Mouse (Mus musculus) hindbrain, embryonic 11.5 days (tissue): ENCODE data around the gene Tbx19. TPM values are rescaled to one million over a fixed set of nuclear protein-coding genes. Genes with fewer than 3 reads are reported as not detected.

Source experiments
- ATAC-seq: fragments of 200-750 bp; cut with Nextera tagmentation; 2 replicates; pipeline ENCODE4 v1.8.0; 2017; ENCODE audit warnings: mild to moderate bottlenecking, moderate TSS enrichment, moderate library complexity; ENCODE audit not compliant: low FRiP score
- DNase-seq: peaks from one replicate; pipeline ENCODE4 v3.0.0-alpha.2; 2015; ENCODE audit warnings: low spot score
- H3K27ac ChIP-seq: fragments of 300-500 bp; sonication (generic); 2 replicates; pipeline ENCODE4 v1.5.1; 2014; ENCODE audit warnings: mild to moderate bottlenecking, low read depth, low read length
- H3K27me3 ChIP-seq: fragments of 300-500 bp; sonication (generic); 2 replicates; pipeline ENCODE4 v1.6.1; 2014; ENCODE audit warnings: mild to moderate bottlenecking, low read length, moderate library complexity, mixed read lengths; ENCODE audit not compliant: control insufficient read depth, insufficient read depth
- H3K36me3 ChIP-seq: fragments of 300-500 bp; sonication (generic); 2 replicates; pipeline ENCODE4 v1.6.1; 2014; ENCODE audit warnings: mild to moderate bottlenecking, low read length, moderate library complexity, mixed read lengths; ENCODE audit not compliant: control insufficient read depth, insufficient read depth
- H3K4me1 ChIP-seq: fragments of 300-500 bp; sonication (generic); replicated peaks from 2 replicates; pipeline ENCODE4 v1.6.1; 2014; ENCODE audit warnings: low read length, mixed read lengths; ENCODE audit not compliant: control insufficient read depth, insufficient read depth
- H3K4me2 ChIP-seq: fragments of 300-500 bp; sonication (generic); replicated peaks from 2 replicates; pipeline ENCODE4 v1.6.1; 2014; ENCODE audit warnings: mild to moderate bottlenecking, low read depth, low read length
- H3K4me3 ChIP-seq: fragments of 300-500 bp; sonication (generic); 2 replicates; pipeline ENCODE4 v1.5.1; 2014; ENCODE audit warnings: low read depth, low read length
- H3K9ac ChIP-seq: fragments of 300-500 bp; sonication (generic); 2 replicates; pipeline ENCODE4 v1.6.1; 2014; ENCODE audit warnings: low read depth, low read length
- H3K9me3 ChIP-seq: fragments of 300-500 bp; sonication (generic); 2 replicates; pipeline ENCODE4 v1.6.1; 2016; ENCODE audit warnings: low read length; ENCODE audit not compliant: control insufficient read depth
- WGBS: fragments of 180-500 bp; shearing (Covaris S2); extraction: QIAGEN DNeasy Blood & Tissue Kit; methylation state at CpG from one replicate; pipeline ENCODE4 v1.1.7; 2014; 5-methylcytosine and 5-hydroxymethylcytosine counted together
- polyA plus RNA-seq: library from polyadenylated mRNA; unstranded; fragments of >200 nt; fragmentation: Nextera tagmentation; extraction: Ambion mirVana; gene quantifications from 2 replicates; pipeline ENCODE4 v1.2.1, GENCODE M21; 2014

Gene Tbx19
- polyA plus RNA-seq, 1 experiment from 2014 or later, result not detected

DNA sequence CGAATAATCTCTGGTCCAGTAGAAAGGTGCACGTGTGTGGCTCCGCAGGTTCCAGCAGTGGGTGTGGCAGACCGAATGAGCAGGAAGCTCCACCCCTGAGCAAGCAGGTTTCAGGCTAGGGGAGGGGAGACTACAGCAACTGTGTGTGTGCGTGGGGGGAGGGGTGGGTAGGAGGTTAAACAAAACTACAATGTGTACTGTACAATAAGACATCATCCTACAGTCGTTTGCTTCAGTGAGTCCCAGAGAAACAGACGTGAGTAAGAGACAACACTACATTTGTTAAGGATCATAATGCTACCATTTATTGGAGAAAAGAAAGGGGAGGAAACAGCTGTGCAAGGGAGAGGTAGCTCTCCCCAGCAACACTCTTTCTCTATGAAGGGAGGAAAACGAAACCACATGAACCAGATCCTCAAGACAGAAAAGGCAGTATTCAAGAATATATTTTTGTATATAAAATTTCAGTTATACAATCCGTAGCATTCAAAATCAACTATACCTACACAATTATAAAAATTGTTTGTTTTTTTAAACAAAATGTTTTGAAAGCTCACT lies 13.6 kb upstream of the Tbx19 start:
- Histone ChIP-seq H3K27ac (no peak overlapping the region), H3K4me2 (no peak overlapping the region), H3K4me1 (no peaks in the 10 kb centered on the region), H3K4me3 (no peak overlapping the region), H3K27me3 (no peaks in the 10 kb centered on the region), H3K9me3 (no peaks in the 10 kb centered on the region), H3K36me3 (no peaks in the 10 kb centered on the region), H3K9ac (no peak overlapping the region)
- ATAC-seq (no peak), DNase-seq (no peak)
- 65% methylated on average over 5 of the region's 9 CpGs for WGBS

DNA sequence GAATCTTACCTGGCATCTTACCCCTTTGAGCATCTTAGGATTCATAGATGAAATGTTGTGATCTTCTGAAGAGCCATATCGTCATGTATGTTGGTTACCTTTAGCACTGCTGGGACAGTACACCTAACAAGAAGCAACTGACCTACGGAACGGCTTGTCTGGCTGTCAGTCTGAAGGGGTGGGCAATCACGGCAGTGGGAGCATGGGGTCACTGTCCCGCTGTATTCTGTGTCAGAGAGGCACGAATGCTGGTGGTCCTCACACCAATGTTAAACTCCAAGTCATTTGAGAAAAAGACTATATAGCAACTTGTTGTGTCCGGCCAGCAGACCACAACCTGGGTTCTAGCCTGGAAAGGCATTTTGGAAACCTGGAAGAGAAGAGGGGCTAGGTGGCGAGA lies 10.7 kb upstream of the Tbx19 start:
- H3K36me3 ChIP-seq, result no peaks in the 10 kb centered on the region
- H3K9ac ChIP-seq, result no peak overlapping the region
- H3K4me3 ChIP-seq, result no peak overlapping the region
- no peak overlapping the region for H3K4me2 ChIP-seq
- no peak overlapping the region for H3K27ac ChIP-seq
- no peaks in the 10 kb centered on the region for H3K27me3 ChIP-seq
- H3K9me3 ChIP-seq, result no peaks in the 10 kb centered on the region
- WGBS, result 84% methylated on average over 7 of the region's 8 CpGs
- ATAC-seq (no peak), DNase-seq (no peak)
- H3K4me1 ChIP-seq, result no peaks in the 10 kb centered on the region

DNA sequence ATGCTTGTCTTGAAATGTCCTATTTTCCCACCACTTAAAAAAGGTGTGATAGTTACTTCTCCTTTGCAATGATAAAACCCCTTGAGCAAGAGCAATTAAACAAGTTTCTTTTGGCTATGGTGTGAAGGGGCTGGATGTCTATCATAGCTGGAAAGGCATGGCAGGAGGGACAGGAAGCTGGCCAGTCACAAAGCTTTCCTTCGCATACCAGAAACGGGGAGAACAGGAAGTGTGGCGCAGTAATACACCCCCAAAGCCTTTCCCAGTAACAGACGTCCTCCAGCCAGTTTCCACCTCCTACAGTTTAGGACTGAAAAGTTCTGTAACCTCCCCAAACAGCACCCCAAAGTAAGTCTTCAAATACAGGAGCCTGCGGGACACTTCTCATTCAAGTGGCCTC lies 9.6 kb upstream of the Tbx19 start:
- no peak overlapping the region for H3K4me2 ChIP-seq
- 85% methylated on average over 5 of the region's 5 CpGs for WGBS
- H3K4me1 ChIP-seq, result no peaks in the 10 kb centered on the region
- H3K27me3 ChIP-seq, result no peaks in the 10 kb centered on the region
- H3K27ac ChIP-seq, result no peak overlapping the region
- no peaks in the 10 kb centered on the region for H3K9me3 ChIP-seq
- DNase-seq, result no peak
- no peak for ATAC-seq
- no peak overlapping the region for H3K4me3 ChIP-seq
- no peak overlapping the region for H3K9ac ChIP-seq
- no peaks in the 10 kb centered on the region for H3K36me3 ChIP-seq

DNA sequence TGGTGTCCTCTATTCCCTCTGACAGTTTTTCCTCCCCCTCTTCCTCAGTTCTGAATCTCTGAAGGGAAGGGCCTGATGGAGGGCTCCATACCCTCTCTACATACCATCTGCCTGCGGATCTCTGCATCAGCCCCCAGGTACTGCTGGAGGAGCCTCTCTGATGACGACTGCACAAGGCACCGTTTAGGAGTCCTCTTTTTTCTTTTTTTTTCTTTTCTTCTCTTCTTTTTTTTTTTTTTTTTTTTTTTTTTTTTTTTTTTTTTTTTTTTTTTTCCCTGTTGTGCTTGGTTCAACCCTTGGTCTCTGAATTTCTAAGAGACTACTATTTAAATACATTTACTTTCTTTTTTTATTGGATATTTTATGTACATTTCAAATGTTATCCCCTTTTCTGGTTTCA lies 8.9 kb upstream of the Tbx19 start:
- no peaks in the 10 kb centered on the region for H3K27me3 ChIP-seq
- H3K4me1 ChIP-seq, result no peaks in the 10 kb centered on the region
- H3K4me2 ChIP-seq, result no peak overlapping the region
- ATAC-seq (no peak), DNase-seq (no peak)
- H3K27ac ChIP-seq, result no peak overlapping the region
- no peaks in the 10 kb centered on the region for H3K36me3 ChIP-seq
- no peaks in the 10 kb centered on the region for H3K9me3 ChIP-seq
- no peak overlapping the region for H3K4me3 ChIP-seq
- 89% methylated on average over 3 of the region's 3 CpGs for WGBS
- no peak overlapping the region for H3K9ac ChIP-seq

GRCm38 (mm10) chr1:165164920-165165319 lies 4.3 kb upstream of the Tbx19 start:
- ATAC-seq (no peak), DNase-seq (no peak)
- WGBS, result 79% methylated on average over 6 of the region's 6 CpGs
- H3K36me3 ChIP-seq, result no peaks in the 10 kb centered on the region
- H3K27me3 ChIP-seq, result no peaks in the 10 kb centered on the region
- no peak overlapping the region for H3K4me2 ChIP-seq
- H3K9ac ChIP-seq, result no peak overlapping the region
- no peak overlapping the region for H3K4me3 ChIP-seq
- no peaks in the 10 kb centered on the region for H3K9me3 ChIP-seq
- H3K27ac ChIP-seq, result no peak overlapping the region
- no peaks in the 10 kb centered on the region for H3K4me1 ChIP-seq

DNA sequence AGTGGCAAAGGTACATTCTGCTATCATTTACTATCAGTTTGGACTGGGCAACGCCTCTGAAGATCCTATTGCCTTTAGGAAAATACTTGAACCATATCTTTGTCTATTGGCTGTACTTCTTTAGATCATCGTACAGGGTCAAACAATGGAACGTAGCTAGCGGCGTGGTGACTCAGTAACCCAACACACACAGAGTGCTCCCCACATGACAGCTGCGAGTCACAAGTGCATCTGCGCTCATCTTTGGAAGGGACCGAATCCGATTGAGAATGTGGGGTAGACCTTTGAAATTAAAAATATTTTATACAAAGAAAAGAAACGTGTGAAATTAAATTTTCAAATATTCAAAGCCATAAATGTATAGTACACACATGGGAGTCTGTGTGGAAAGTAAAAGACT lies 1.7 kb downstream of the Tbx19 start:
- Histone ChIP-seq H3K36me3 (no peaks in the 10 kb centered on the region), H3K27ac (no peak overlapping the region), H3K9ac (no peak overlapping the region), H3K4me2 (no peak overlapping the region), H3K27me3 (no peaks in the 10 kb centered on the region), H3K4me3 (no peak overlapping the region), H3K9me3 (no peaks in the 10 kb centered on the region), H3K4me1 (no peaks in the 10 kb centered on the region)
- WGBS, result 81% methylated on average over 10 of the region's 10 CpGs
- DNase-seq, result no peak
- no peak for ATAC-seq

DNA sequence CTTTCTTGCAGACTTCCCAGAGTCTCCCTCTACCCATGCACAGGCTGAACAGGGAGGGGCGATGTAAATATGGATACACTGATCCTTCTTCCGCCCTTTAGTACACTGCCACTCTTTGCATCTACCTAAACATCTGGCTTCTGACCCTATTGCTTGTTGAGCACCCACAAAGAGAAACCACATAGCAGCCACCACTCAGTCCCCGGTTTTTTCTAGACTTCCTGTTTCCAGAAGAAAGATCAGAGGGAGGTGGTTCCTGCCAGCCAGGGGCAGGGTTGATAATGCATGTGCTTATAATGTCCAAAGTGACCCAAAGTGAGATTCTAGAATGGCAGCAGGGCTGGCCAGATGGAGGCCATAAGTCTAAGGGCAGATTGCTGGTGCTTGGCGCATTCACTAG lies 6.4 kb downstream of the Tbx19 start:
- H3K27ac ChIP-seq, result no peak overlapping the region
- ATAC-seq (no peak), DNase-seq (no peak)
- H3K9ac ChIP-seq, result no peak overlapping the region
- no peak overlapping the region for H3K4me3 ChIP-seq
- H3K27me3 ChIP-seq, result no peaks in the 10 kb centered on the region
- no peaks in the 10 kb centered on the region for H3K36me3 ChIP-seq
- no peaks in the 10 kb centered on the region for H3K4me1 ChIP-seq
- no peaks in the 10 kb centered on the region for H3K9me3 ChIP-seq
- H3K4me2 ChIP-seq, result no peak overlapping the region
- WGBS, result 91% methylated on average over 4 of the region's 4 CpGs

DNA sequence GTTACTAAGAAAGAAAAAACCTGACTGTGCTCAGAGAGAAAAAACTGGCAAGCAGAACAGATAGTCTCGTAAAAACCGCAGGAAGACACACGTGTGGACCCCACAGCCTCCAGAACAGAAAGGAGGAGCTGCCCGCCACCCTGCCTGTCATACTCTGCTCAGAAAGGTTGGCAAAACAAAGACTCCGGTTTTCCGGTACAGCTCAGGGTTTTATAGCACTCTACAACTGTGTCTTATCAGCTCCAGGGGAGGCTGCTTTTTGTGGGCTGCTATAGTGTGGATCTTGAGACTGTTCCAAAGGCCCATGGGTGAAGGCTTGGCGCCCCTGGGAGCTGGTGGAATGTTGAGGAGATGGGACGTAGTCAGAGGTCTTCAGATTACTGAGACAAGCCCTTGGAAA lies 9.4 kb downstream of the Tbx19 start:
- Histone ChIP-seq H3K4me2 (no peak overlapping the region), H3K9me3 (no peaks in the 10 kb centered on the region), H3K36me3 (no peaks in the 10 kb centered on the region), H3K4me1 (no peaks in the 10 kb centered on the region), H3K27ac (no peak overlapping the region), H3K4me3 (no peak overlapping the region), H3K27me3 (no peaks in the 10 kb centered on the region), H3K9ac (no peak overlapping the region)
- ATAC-seq, result no peak
- no peak for DNase-seq
- 83% methylated on average over 8 of the region's 8 CpGs for WGBS

GRCm38 (mm10) chr1:165142343-165142916 lies 18.1 kb downstream of the Tbx19 start:
- H3K4me3 ChIP-seq, result no peak overlapping the region
- no peaks in the 10 kb centered on the region for H3K36me3 ChIP-seq
- H3K4me2 ChIP-seq, result no peak overlapping the region
- H3K27me3 ChIP-seq, result no peaks in the 10 kb centered on the region
- H3K9me3 ChIP-seq, result no peaks in the 10 kb centered on the region
- WGBS, result 80% methylated on average over 12 of the region's 12 CpGs
- DNase-seq (no peak), ATAC-seq (no peak)
- H3K4me1 ChIP-seq, result no peaks in the 10 kb centered on the region
- H3K9ac ChIP-seq, result no peak overlapping the region
- H3K27ac ChIP-seq, result no peak overlapping the region
